Mouse (Mus musculus) olfactory bulb, adult 2 months (tissue): ENCODE data around the gene Vmn2r72. TPM values are rescaled to one million over a fixed set of nuclear protein-coding genes. Genes with fewer than 3 reads are reported as not detected.

Experiments used
- H3K27ac ChIP-seq: fragments of 200-500 bp; 2 replicates; pipeline ENCODE4 v1.5.1; 2012; ENCODE audit warnings: low read depth, low read length; ENCODE audit not compliant: insufficient read depth
- H3K4me1 ChIP-seq: fragments of 200-500 bp; 2 replicates; pipeline ENCODE4 v1.6.1; 2012; ENCODE audit warnings: low read length; ENCODE audit not compliant: control insufficient read depth, insufficient read depth
- H3K4me3 ChIP-seq: fragments of 200-500 bp; 2 replicates; pipeline ENCODE4 v1.5.1; 2012; ENCODE audit warnings: mild to moderate bottlenecking, low read depth, low read length, moderate library complexity; ENCODE audit not compliant: insufficient read depth
- CTCF ChIP-seq: fragments of 200-500 bp; IDR thresholded peaks from 2 replicates; pipeline ENCODE4 v1.5.1; 2012; ENCODE audit warnings: low read depth, mild to moderate bottlenecking, low read length, moderate library complexity; ENCODE audit not compliant: insufficient read depth
- POLR2A ChIP-seq: fragments of 200-500 bp; IDR thresholded peaks from 2 replicates; pipeline ENCODE4 v1.6.1; 2012; ENCODE audit warnings: mild to moderate bottlenecking, low read depth, low read length, moderate library complexity; ENCODE audit not compliant: insufficient read depth
- WGBS: fragments of 180-500 bp; shearing (Covaris S2); methylation state at CpG from one replicate; pipeline ENCODE4 v1.1.7; 2018; 5-methylcytosine and 5-hydroxymethylcytosine counted together
- polyA plus RNA-seq: library from polyadenylated mRNA; stranded (reverse); fragments of >200 nt; gene quantifications from 2 replicates; pipeline ENCODE4 v1.2.4, GENCODE M21; 2012; ENCODE audit warnings: low replicate concordance; ENCODE audit not compliant: missing spikeins, insufficient read depth, insufficient read length

The Vmn2r72 gene
- polyA plus RNA-seq = not detected in 2 replicates

GRCm38 (mm10) chr7:85754997-85755396 lies at the start of gene Vmn2r72:
TSS of gene Vmn2r72 (minus strand) at chr7:85755097.
- Histone ChIP-seq H3K4me3 (no peak within 1 kb of the TSS), H3K4me1 (no peaks in the 10 kb centered on the region), H3K27ac (no peak within 1 kb of the TSS)
- 78% methylated on average over 1 of the region's 1 CpGs for WGBS
- TF ChIP-seq POLR2A (no peak), CTCF (no peak)

Other genes starting within 250 kb of the Vmn2r72 start
- not detected in 2 replicates for gene Vmn2r71, start 192.0 kb downstream of the Vmn2r72 start, polyA plus RNA-seq
- gene Vmn2r70, start 185.9 kb downstream of the Vmn2r72 start, polyA plus RNA-seq = not detected in 2 replicates
- not detected in 2 replicates for gene Vmn2r73, start 121.2 kb upstream of the Vmn2r72 start, polyA plus RNA-seq
- gene Vmn2r74, start 206.5 kb upstream of the Vmn2r72 start, polyA plus RNA-seq = not detected in 2 replicates